Mouse (Mus musculus) brain, embryonic 18.5 days (tissue): Measurements from ENCODE around the gene Xlr4a.
"Not testable (repeated sequence)": the region's sequence is repeated elsewhere in the genome, so short reads cannot be mapped to it uniquely, and the experiment has no call there.

Source experiments
- DNase-seq: peaks from one replicate; pipeline ENCODE4 v3.0.0-alpha.2; 2012; ENCODE audit warnings: low read depth, low spot score

The Xlr4a gene

GRCm38 (mm10) chrX:73082267-73083055 is at the start of gene Xlr4a:
TSS of gene Xlr4a (minus strand) at chrX:73082478.
- not testable (repeated sequence) for DNase-seq

GRCm38 (mm10) chrX:73122859-73123829 is 40.9 kb upstream of the Xlr4a start:
- DNase-seq: not testable (repeated sequence)

GRCm38 (mm10) chrX:73116747-73117146 is 34.5 kb upstream of the Xlr4a start, which contains the start of gene Gm14685:
TSS of gene Gm14685 (plus strand) at chrX:73117047.
- not testable (repeated sequence) for DNase-seq

- DNase-seq: not testable (repeated sequence)
These were observed 14.7 kb upstream of the Xlr4a start, which contains the start of gene Xlr3a for GRCm38 (mm10) chrX:73096941-73097508. TSS of gene Xlr3a (minus strand) at chrX:73097095.

- DNase-seq: not testable (repeated sequence)
These were observed 15.4 kb downstream of the Xlr4a start for GRCm38 (mm10) chrX:73066765-73067312.

- no peak for DNase-seq
These were observed 17.9 kb downstream of the Xlr4a start, which contains the start of gene Pnma3 for GRCm38 (mm10) chrX:73064415-73064793. TSS of gene Pnma3 (plus strand) at chrX:73064787.

GRCm38 (mm10) chrX:73063512-73064414 is 18.5 kb downstream of the Xlr4a start:
- DNase-seq: peak; percentile 30

GRCm38 (mm10) chrX:73062323-73062722 is 20.0 kb downstream of the Xlr4a start:
- DNase-seq: no peak

GRCm38 (mm10) chrX:73061528-73061927 is 20.8 kb downstream of the Xlr4a start:
- no peak for DNase-seq

- DNase-seq: peak; percentile 76
These were observed 28.3 kb downstream of the Xlr4a start for GRCm38 (mm10) chrX:73053860-73054563.

- DNase-seq: no peak
These were observed 42.6 kb downstream of the Xlr4a start for GRCm38 (mm10) chrX:73039666-73040065.

GRCm38 (mm10) chrX:73038831-73039230 is 43.4 kb downstream of the Xlr4a start:
- no peak for DNase-seq

- DNase-seq: no peak
These were observed 45.3 kb downstream of the Xlr4a start, which contains the start of gene Pnma5 for GRCm38 (mm10) chrX:73037003-73037402. TSS of gene Pnma5 (minus strand) at chrX:73037103.
